Mouse (Mus musculus): ENCODE measurements around the gene Sf3b2.
"Not testable (repeated sequence)": the region's sequence is repeated elsewhere in the genome, so short reads cannot be mapped to it uniquely, and the experiment has no call there.

Sf3b2 gene

DNA sequence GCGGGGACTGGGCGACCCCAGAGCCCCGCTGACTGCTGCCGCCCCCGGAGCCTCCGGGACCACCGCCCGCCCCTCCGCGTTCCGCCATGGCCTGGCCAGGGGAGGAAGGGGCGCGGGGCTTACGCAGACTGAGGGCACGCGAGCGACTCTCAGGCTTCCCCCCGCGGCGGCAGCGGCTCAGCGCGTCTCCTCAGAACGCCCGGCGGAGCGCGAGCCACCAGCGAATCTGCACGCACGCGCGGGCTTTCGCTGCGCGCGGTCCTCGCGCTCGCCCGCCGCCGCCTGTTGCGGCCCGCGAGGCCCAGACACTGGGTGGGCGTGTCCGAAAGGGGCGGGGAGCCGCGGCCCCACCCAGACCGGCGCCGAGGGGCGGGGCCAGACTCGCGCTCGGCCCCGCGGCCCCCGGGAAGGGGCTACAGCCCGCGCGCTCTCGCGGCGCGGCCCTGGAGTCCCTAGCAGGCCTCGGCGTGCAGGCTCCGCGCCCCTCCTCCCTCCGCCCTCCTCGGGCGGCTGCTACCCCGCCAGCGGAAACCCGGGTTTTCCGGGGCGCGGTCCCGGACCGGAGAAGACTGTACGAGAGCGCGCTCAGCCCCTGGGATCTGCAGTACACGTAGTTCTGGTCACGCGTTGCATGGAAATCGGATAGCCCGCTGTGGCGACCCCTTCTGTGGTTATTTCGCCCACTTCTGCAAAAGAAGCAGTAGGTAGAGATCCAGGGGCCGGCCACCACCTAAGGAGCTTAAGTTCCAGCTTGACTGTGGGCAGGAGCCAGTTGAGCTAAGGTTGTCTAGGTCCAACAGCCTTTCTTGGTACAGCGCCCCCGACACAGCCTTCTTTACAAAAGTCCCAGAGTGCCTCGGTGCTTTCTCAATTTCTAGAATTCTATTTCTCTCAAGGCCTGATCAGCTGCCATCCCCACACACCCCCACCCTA is 22.2 kb downstream of the Sf3b2 start, which contains the start of gene Pacs1:
Gene Pacs1 (minus strand): TSS at position 319 of the 933 bp plus-strand sequence.
- DNase-seq = peak; percentile 88 to 89

GRCm38 (mm10) chr19:5272326-5272795 is 22.9 kb downstream of the Sf3b2 start:
- DNase-seq = peak in 1 of 2 experiments; percentile 35

GRCm38 (mm10) chr19:5271430-5271829 is 23.8 kb downstream of the Sf3b2 start:
- no peak for DNase-seq

DNA sequence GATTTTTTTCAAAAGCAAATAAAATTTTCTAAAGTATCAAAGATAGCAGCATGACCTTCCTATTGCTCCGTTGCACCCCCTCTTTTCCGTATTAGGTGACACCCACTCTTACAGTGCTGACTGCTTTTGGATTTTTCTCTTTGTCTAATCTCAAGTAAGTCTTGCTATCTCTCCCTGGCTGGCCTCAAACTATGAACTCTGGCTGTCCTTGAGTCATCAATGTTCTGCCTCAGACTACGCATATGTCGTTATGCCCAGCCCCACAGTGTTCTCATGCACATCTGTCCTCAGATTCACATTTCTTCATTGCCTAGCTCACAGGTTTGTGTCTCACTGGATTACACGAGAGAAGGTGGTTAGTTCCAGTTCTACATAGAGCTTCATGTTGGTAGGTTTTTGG is 25.9 kb downstream of the Sf3b2 start:
- no peak for DNase-seq

GRCm38 (mm10) chr19:5268875-5269274 is 26.4 kb downstream of the Sf3b2 start:
- no peak for DNase-seq

GRCm38 (mm10) chr19:5268017-5268416 is 27.2 kb downstream of the Sf3b2 start:
- no peak for DNase-seq

DNA sequence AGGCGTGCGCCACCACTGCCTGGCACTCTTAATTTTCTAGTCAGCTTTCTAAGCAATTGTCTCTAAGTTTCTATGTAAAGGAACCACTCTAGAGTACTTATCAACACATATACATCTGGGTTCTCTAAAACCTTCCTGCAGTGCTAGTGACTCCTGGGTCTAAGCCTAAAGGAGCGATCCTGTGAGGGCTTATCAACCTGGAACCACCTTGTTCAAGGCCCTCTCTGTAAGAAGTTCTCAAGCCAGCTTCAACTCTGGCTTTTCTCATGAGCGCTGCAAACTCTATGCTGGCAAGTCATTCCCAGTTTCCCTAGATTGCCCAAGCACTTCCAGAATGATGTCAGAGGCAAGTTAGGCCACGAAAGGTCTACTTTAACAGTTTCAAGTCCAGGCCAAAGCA is 28.2 kb downstream of the Sf3b2 start:
- no peak for DNase-seq

- peak; percentile 38 to 57 for DNase-seq
Measured at GRCm38 (mm10) chr19:5257140-5257539, 38.1 kb downstream of the Sf3b2 start.

- not testable (repeated sequence) for DNase-seq
Measured at GRCm38 (mm10) chr19:5236981-5237380, 58.3 kb downstream of the Sf3b2 start.

GRCm38 (mm10) chr19:5232696-5233095 is 62.6 kb downstream of the Sf3b2 start:
- DNase-seq = peak in 1 of 2 experiments; percentile 10

- no peak for DNase-seq
Measured at GRCm38 (mm10) chr19:5230110-5230509, 65.1 kb downstream of the Sf3b2 start.

GRCm38 (mm10) chr19:5224624-5225023 is 70.6 kb downstream of the Sf3b2 start:
- no peak for DNase-seq

DNA sequence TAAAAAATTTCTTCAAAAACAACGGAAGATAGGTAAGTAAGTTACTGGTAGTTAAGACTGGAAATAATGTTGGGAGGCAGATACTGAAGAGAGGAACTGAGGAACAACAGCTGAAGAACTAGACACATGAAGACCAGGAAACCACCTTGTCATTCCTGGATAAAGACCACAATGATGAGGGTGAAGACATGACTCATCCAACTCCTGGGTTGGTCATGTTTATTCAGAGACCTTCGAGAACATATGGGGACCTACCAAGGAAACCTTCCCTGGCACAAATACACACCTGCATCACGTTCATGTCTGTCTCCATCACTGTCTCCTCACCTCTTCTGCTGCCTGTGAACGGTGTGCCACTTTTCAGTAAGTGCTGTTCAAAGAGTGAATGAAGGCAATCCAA is 71.2 kb downstream of the Sf3b2 start:
- no peak for DNase-seq
